ENCODE assay signal across 8 mouse cellular contexts in genomic region chr2:181314080-181314810, GRCm38 (mm10). TPM values are rescaled to one million over a fixed set of nuclear protein-coding genes. Genes with fewer than 3 reads are reported as not detected.
A peak's percentile ranks its signal among the peaks of the same experiment; 100 is the strongest.
DNase-seq lines count a peak whose midpoint lies in the region; ATAC-seq lines count a peak whose summit lies in the region.

TSS of gene Stmn3 (minus strand) at chr2:181314500.

- peak within 1 kb of the TSS; percentile 69 for H3K4me3 ChIP-seq in forebrain, embryonic 15.5 days
- H3K4me3 ChIP-seq in hindbrain, embryonic 12.5 days, result peak within 1 kb of the TSS; percentile 67

- peak within 1 kb of the TSS; percentile 91 for H3K9ac ChIP-seq in forebrain, embryonic 15.5 days (replicated peaks)
- peak within 1 kb of the TSS; percentile 92 for H3K9ac ChIP-seq in hindbrain, embryonic 12.5 days

- H3K4me1 ChIP-seq in forebrain, embryonic 15.5 days, result peaks cover 21% of the 10 kb centered on the region
- H3K4me1 ChIP-seq in hindbrain, embryonic 12.5 days, result peaks cover 21% of the 10 kb centered on the region

- WGBS in forebrain, embryonic 15.5 days, result 3% methylated on average over 23 of the region's 23 CpGs
- 6% methylated on average over 21 of the region's 23 CpGs for WGBS in hindbrain, embryonic 12.5 days

- peak within 1 kb of the TSS; percentile 96 for H3K27ac ChIP-seq in forebrain, embryonic 15.5 days (replicated peaks)
- peak within 1 kb of the TSS; percentile 94 for H3K27ac ChIP-seq in hindbrain, embryonic 12.5 days

- H3K4me2 ChIP-seq in forebrain, embryonic 15.5 days (replicated peaks), result peak within 1 kb of the TSS; percentile 61
- H3K4me2 ChIP-seq in hindbrain, embryonic 12.5 days (replicated peaks), result peak within 1 kb of the TSS; percentile 63

- H3K27me3 ChIP-seq in forebrain, embryonic 15.5 days, result no peaks in the 10 kb centered on the region
- H3K27me3 ChIP-seq in hindbrain, embryonic 12.5 days, result peaks cover 22% of the 10 kb centered on the region

- peak; percentile 94 for ATAC-seq in forebrain, embryonic 15.5 days (replicated peaks)
- ATAC-seq in hindbrain, embryonic 12.5 days (ENCODE audit: low FRiP score), result peak; percentile 88
- peak; percentile 57 for ATAC-seq in megakaryocyte, adult 5-6 weeks (ENCODE audit: poor library complexity, severe bottlenecking)

- H3K36me3 ChIP-seq in forebrain, embryonic 15.5 days, result peaks cover 3% of the 10 kb centered on the region; the same call in 1 of the 2 replicates
- no peaks in the 10 kb centered on the region for H3K36me3 ChIP-seq in hindbrain, embryonic 12.5 days

- no peaks in the 10 kb centered on the region for H3K9me3 ChIP-seq in forebrain, embryonic 15.5 days
- H3K9me3 ChIP-seq in hindbrain, embryonic 12.5 days (replicated peaks), result no peaks in the 10 kb centered on the region

- DNase-seq in gastrocnemius, adult 18-20 months (ENCODE audit: low spot score), result peak; percentile 12
- DNase-seq in gastrocnemius, postnatal 25 days, result no peak
- DNase-seq in cerebellum, adult 11-12 months, result peak; percentile 83
- DNase-seq in layer of hippocampus, postnatal 36 days, result peak; percentile 72 to 73
- peak; percentile 78 for DNase-seq in right cerebral cortex, postnatal 25 days

RNA-seq across cellular contexts. Expression of gene Stmn3, which starts in this region (rescaled TPM):
- not detected for total RNA-seq in gastrocnemius, adult 18-20 months (2021)
- total RNA-seq in gastrocnemius, postnatal 25 days (2021), result under 1 TPM in 1 of 2 experiments, not detected in 1; 0.32 TPM
- 960 and 986 TPM in 2 replicates for polyA plus RNA-seq in forebrain, embryonic 15.5 days (2015; fragmentation: Nextera tagmentation; extraction: Ambion mirVana)
- 502 and 505 TPM in 2 replicates for polyA plus RNA-seq in hindbrain, embryonic 12.5 days (2016; fragmentation: Nextera tagmentation; extraction: Ambion mirVana)
- total RNA-seq in layer of hippocampus, postnatal 36 days (2021), result 100 to 1,000 TPM; 562 to 666 TPM
- not detected in 2 replicates for total RNA-seq in megakaryocyte, adult 5-6 weeks (2015)
- not detected in 2 replicates for total RNA-seq in megakaryocyte, adult 5-6 weeks (2017)

Comparison
In these comparisons a context has a peak if more than half of its experiments do, and no peak if none do; other contexts are left out.
1. RNA of gene Stmn3 (total RNA-seq): 562 to 666 TPM in layer of hippocampus, postnatal 36 days; 0.32 TPM in gastrocnemius, postnatal 25 days, not detected in gastrocnemius, adult 18-20 months and not detected in megakaryocyte, adult 5-6 weeks; every median in the first group is over 100 times any median in the second.
2. Peak in DNase-seq in gastrocnemius, adult 18-20 months; RNA of the gene not detected or under 1 TPM.
3. Peak in ATAC-seq in megakaryocyte, adult 5-6 weeks; RNA of the gene not detected or under 1 TPM.
4. Peak in every context shown above with its lines, with median percentiles within 50 percentile points of each other: ATAC-seq.